Comparison of ENCODE assay signal across 8 mouse cellular contexts in the genomic region with DNA sequence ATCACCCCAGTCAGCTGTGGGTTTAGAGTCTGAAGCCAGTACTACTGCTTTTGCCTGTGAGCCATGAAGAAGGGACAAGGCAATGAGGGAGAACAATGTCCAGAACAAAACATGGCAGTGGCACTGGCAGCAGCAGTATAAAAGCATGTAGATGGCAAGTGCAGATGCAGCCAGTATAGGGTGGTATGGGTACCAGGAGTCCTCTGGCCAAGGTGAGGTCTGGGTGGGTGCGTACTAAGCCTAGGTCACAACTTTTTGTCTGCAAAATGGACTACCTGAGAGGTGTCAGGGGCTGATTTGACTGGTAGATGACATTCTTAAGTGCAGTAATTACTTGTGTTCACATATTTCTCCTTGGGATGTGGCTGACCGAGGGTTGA. TPM values are rescaled to one million over a fixed set of nuclear protein-coding genes. Genes with fewer than 3 reads are reported as not detected.
DNase-seq lines count a peak whose midpoint lies in the region; ATAC-seq and TF ChIP-seq lines count a peak whose summit lies in the region.

No protein-coding gene starts in this region.

- H3K27me3 ChIP-seq in kidney, embryonic 16.5 days (ENCODE audit: insufficient read depth, low read length): no peaks in the 10 kb centered on the region
- no peaks in the 10 kb centered on the region for H3K27me3 ChIP-seq in embryonic facial prominence, embryonic 11.5 days (ENCODE audit: control insufficient read depth, insufficient read depth, low read length)
- no peaks in the 10 kb centered on the region for H3K27me3 ChIP-seq in hindbrain, embryonic 16.5 days (replicated peaks; ENCODE audit: control insufficient read depth, insufficient read depth, low read length)
- H3K27me3 ChIP-seq in midbrain, postnatal 0 days (ENCODE audit: insufficient read depth, low read length): no peaks in the 10 kb centered on the region

- H3K9me3 ChIP-seq in kidney, embryonic 16.5 days (ENCODE audit: low read length): no peaks in the 10 kb centered on the region
- H3K9me3 ChIP-seq in embryonic facial prominence, embryonic 11.5 days (replicated peaks; ENCODE audit: control insufficient read depth, low read length): no peaks in the 10 kb centered on the region
- H3K9me3 ChIP-seq in hindbrain, embryonic 16.5 days (ENCODE audit: control insufficient read depth, low read length): no peaks in the 10 kb centered on the region
- H3K9me3 ChIP-seq in midbrain, postnatal 0 days (ENCODE audit: low read length): no peaks in the 10 kb centered on the region

- peak overlapping the region; percentile 78 for H3K4me3 ChIP-seq in kidney, embryonic 16.5 days (ENCODE audit: low read length)
- peak overlapping the region; percentile 87 for H3K4me3 ChIP-seq in embryonic facial prominence, embryonic 11.5 days (ENCODE audit: low read depth, low read length)
- peak overlapping the region; percentile 85 for H3K4me3 ChIP-seq in hindbrain, embryonic 16.5 days (ENCODE audit: low read length)
- H3K4me3 ChIP-seq in midbrain, postnatal 0 days (ENCODE audit: low read depth, low read length): peak overlapping the region; percentile 88

- peak overlapping the region; percentile 65 for H3K9ac ChIP-seq in kidney, embryonic 16.5 days (replicated peaks; ENCODE audit: low read length)
- H3K9ac ChIP-seq in embryonic facial prominence, embryonic 11.5 days (replicated peaks; ENCODE audit: low read length): peak overlapping the region; percentile 58; the same call in 1 of the 2 replicates
- peak overlapping the region; percentile 56; the same call in 1 of the 2 replicates for H3K9ac ChIP-seq in hindbrain, embryonic 16.5 days (ENCODE audit: low read depth, low read length)
- 0 out of 2 replicates have a peak overlapping the region, but pooled peaks have one; percentile 24 for H3K9ac ChIP-seq in midbrain, postnatal 0 days (replicated peaks; ENCODE audit: low read length, poor library complexity, severe bottlenecking)

- 72% methylated on average over 2 of the region's 2 CpGs for WGBS in kidney, embryonic 16.5 days
- 83% methylated on average over 2 of the region's 2 CpGs for WGBS in embryonic facial prominence, embryonic 11.5 days
- 88% methylated on average over 2 of the region's 2 CpGs for WGBS in hindbrain, embryonic 16.5 days
- 76% methylated on average over 2 of the region's 2 CpGs for WGBS in midbrain, postnatal 0 days

- intact Hi-C loops in gastrocnemius, postnatal 36 days (cut with DNase I): loop anchor here (5.0 kb wide), 1 partner anchor 115 kb away; the partner anchor contains the start of gene Luc7l

- H3K27ac ChIP-seq in kidney, embryonic 16.5 days (ENCODE audit: low read length): peak overlapping the region; percentile 64; the same call in 1 of the 2 replicates
- no peak overlapping the region for H3K27ac ChIP-seq in embryonic facial prominence, embryonic 11.5 days (replicated peaks; ENCODE audit: low read depth, low read length)
- peak overlapping the region; percentile 93 for H3K27ac ChIP-seq in hindbrain, embryonic 16.5 days (ENCODE audit: low read depth, low read length)
- peak overlapping the region; percentile 89; the same call in 1 of the 2 replicates for H3K27ac ChIP-seq in midbrain, postnatal 0 days (ENCODE audit: low read depth, low read length)

- peaks cover 3% of the 10 kb centered on the region for H3K36me3 ChIP-seq in kidney, embryonic 16.5 days (ENCODE audit: insufficient read depth, low read length)
- H3K36me3 ChIP-seq in embryonic facial prominence, embryonic 11.5 days (replicated peaks; ENCODE audit: control insufficient read depth, insufficient read depth, low read depth, low read length): peaks cover under 1% of the 10 kb centered on the region
- no peaks in the 10 kb centered on the region for H3K36me3 ChIP-seq in hindbrain, embryonic 16.5 days (ENCODE audit: control insufficient read depth, insufficient read depth, low read length)
- no peaks in the 10 kb centered on the region; the same call in 1 of the 2 replicates for H3K36me3 ChIP-seq in midbrain, postnatal 0 days (ENCODE audit: insufficient read depth, low read length)

- no peak for TF ChIP-seq CTCF in midbrain, postnatal 0 days (IDR thresholded peaks at IDR 0.05)

- no peak for ATAC-seq in kidney, embryonic 16.5 days (ENCODE audit: low FRiP score, low TSS enrichment)
- ATAC-seq in embryonic facial prominence, embryonic 11.5 days (replicated peaks; ENCODE audit: insufficient number of reproducible peaks, low FRiP score, low TSS enrichment, low read depth): no peak
- no peak for ATAC-seq in hindbrain, embryonic 16.5 days
- no peak for ATAC-seq in midbrain, postnatal 0 days (ENCODE audit: low FRiP score)

- H3K4me1 ChIP-seq in kidney, embryonic 16.5 days (ENCODE audit: insufficient read depth, low read length): peaks cover 22% of the 10 kb centered on the region
- peaks cover 3% of the 10 kb centered on the region; the same call in 1 of the 2 replicates for H3K4me1 ChIP-seq in embryonic facial prominence, embryonic 11.5 days (ENCODE audit: control insufficient read depth, insufficient read depth, low read length)
- peaks cover 20% of the 10 kb centered on the region for H3K4me1 ChIP-seq in hindbrain, embryonic 16.5 days (ENCODE audit: control insufficient read depth, insufficient read depth, low read depth, low read length)
- H3K4me1 ChIP-seq in midbrain, postnatal 0 days (ENCODE audit: insufficient read depth, low read length): peaks cover 11% of the 10 kb centered on the region

- H3K4me2 ChIP-seq in kidney, embryonic 16.5 days (replicated peaks; ENCODE audit: low read depth, low read length): peak overlapping the region; percentile 70
- H3K4me2 ChIP-seq in embryonic facial prominence, embryonic 11.5 days (ENCODE audit: low read depth, low read length): peak overlapping the region; percentile 57
- H3K4me2 ChIP-seq in hindbrain, embryonic 16.5 days (ENCODE audit: low read length): peak overlapping the region; percentile 73
- H3K4me2 ChIP-seq in midbrain, postnatal 0 days (ENCODE audit: low read depth, low read length, poor library complexity, severe bottlenecking): peak overlapping the region; percentile 80

- DNase-seq in kidney, adult 11 months: no peak
- DNase-seq in embryonic facial prominence, embryonic 11.5 days (ENCODE audit: low spot score): no peak
- no peak for DNase-seq in midbrain, postnatal 0 days (ENCODE audit: low spot score)
- DNase-seq in layer of hippocampus, postnatal 10 days (ENCODE audit: low spot score in 2 of 2): no peak
- DNase-seq in gastrocnemius, postnatal 36 days: no peak
- DNase-seq in embryo, embryonic 10.5 days (ENCODE audit: low spot score): no peak

RNA-seq across cellular contexts. Expression of gene Axin1, which starts 0.7 kb away (rescaled TPM):
- polyA plus RNA-seq in kidney, embryonic 16.5 days (2015; fragmentation: Nextera tagmentation; extraction: Ambion mirVana): 8.3 and 11.7 TPM in 2 replicates
- polyA plus RNA-seq in embryonic facial prominence, embryonic 11.5 days (2014; fragmentation: Nextera tagmentation; extraction: Ambion mirVana): 12.8 and 17.9 TPM in 2 replicates
- 6.2 and 7.1 TPM in 2 replicates for polyA plus RNA-seq in hindbrain, embryonic 16.5 days (2015; fragmentation: Nextera tagmentation; extraction: Ambion mirVana)
- total RNA-seq in midbrain, postnatal 0 days (2014; rRNA removed): 27.2 and 30.0 TPM in 2 replicates
- polyA plus RNA-seq in midbrain, postnatal 0 days (2015; fragmentation: Nextera tagmentation; extraction: Ambion mirVana): 18.5 and 21.0 TPM in 2 replicates
- total RNA-seq in layer of hippocampus, postnatal 10 days (2021): 10 to 100 TPM; 23.7 to 25.1 TPM
- 10 to 100 TPM; 13.0 to 14.7 TPM for total RNA-seq in gastrocnemius, postnatal 36 days (2021)

RNA-seq across cellular contexts. Expression of gene Mrpl28, which starts 14.4 kb away (rescaled TPM):
- 216 and 238 TPM in 2 replicates for polyA plus RNA-seq in kidney, embryonic 16.5 days (2015; fragmentation: Nextera tagmentation; extraction: Ambion mirVana)
- 250 and 261 TPM in 2 replicates for polyA plus RNA-seq in embryonic facial prominence, embryonic 11.5 days (2014; fragmentation: Nextera tagmentation; extraction: Ambion mirVana)
- 188 and 195 TPM in 2 replicates for polyA plus RNA-seq in hindbrain, embryonic 16.5 days (2015; fragmentation: Nextera tagmentation; extraction: Ambion mirVana)
- 95.0 and 117 TPM in 2 replicates for total RNA-seq in midbrain, postnatal 0 days (2014; rRNA removed)
- 165 and 179 TPM in 2 replicates for polyA plus RNA-seq in midbrain, postnatal 0 days (2015; fragmentation: Nextera tagmentation; extraction: Ambion mirVana)
- total RNA-seq in layer of hippocampus, postnatal 10 days (2021): 10 to 100 TPM; 72.2 to 81.8 TPM
- total RNA-seq in gastrocnemius, postnatal 36 days (2021): 10 to 100 TPM; 55.9 to 60.6 TPM

RNA-seq across cellular contexts. Expression of gene Tmem8, which starts 24.6 kb away (rescaled TPM):
- 6.5 and 7.1 TPM in 2 replicates for polyA plus RNA-seq in kidney, embryonic 16.5 days (2015; fragmentation: Nextera tagmentation; extraction: Ambion mirVana)
- polyA plus RNA-seq in embryonic facial prominence, embryonic 11.5 days (2014; fragmentation: Nextera tagmentation; extraction: Ambion mirVana): 0.48 and 0.92 TPM in 2 replicates
- polyA plus RNA-seq in hindbrain, embryonic 16.5 days (2015; fragmentation: Nextera tagmentation; extraction: Ambion mirVana): 4.0 and 4.2 TPM in 2 replicates
- 9.0 and 9.5 TPM in 2 replicates for total RNA-seq in midbrain, postnatal 0 days (2014; rRNA removed)
- polyA plus RNA-seq in midbrain, postnatal 0 days (2015; fragmentation: Nextera tagmentation; extraction: Ambion mirVana): 3.5 TPM in 2 replicates
- 1 to 10 TPM; 7.6 to 7.8 TPM for total RNA-seq in layer of hippocampus, postnatal 10 days (2021)
- total RNA-seq in gastrocnemius, postnatal 36 days (2021): 1 to 10 TPM in 1 of 2 experiments, under 1 TPM in 1; 0.69 to 1.4 TPM

RNA-seq across cellular contexts. Expression of gene Nme4, which starts 42.3 kb away (rescaled TPM):
- polyA plus RNA-seq in kidney, embryonic 16.5 days (2015; fragmentation: Nextera tagmentation; extraction: Ambion mirVana): 103 and 112 TPM in 2 replicates
- polyA plus RNA-seq in embryonic facial prominence, embryonic 11.5 days (2014; fragmentation: Nextera tagmentation; extraction: Ambion mirVana): 91.2 and 104 TPM in 2 replicates
- polyA plus RNA-seq in hindbrain, embryonic 16.5 days (2015; fragmentation: Nextera tagmentation; extraction: Ambion mirVana): 22.9 and 23.2 TPM in 2 replicates
- 6.4 and 7.7 TPM in 2 replicates for total RNA-seq in midbrain, postnatal 0 days (2014; rRNA removed)
- 9.2 and 10.2 TPM in 2 replicates for polyA plus RNA-seq in midbrain, postnatal 0 days (2015; fragmentation: Nextera tagmentation; extraction: Ambion mirVana)
- total RNA-seq in layer of hippocampus, postnatal 10 days (2021): 1 to 10 TPM; 4.6 to 5.7 TPM
- total RNA-seq in gastrocnemius, postnatal 36 days (2021): 1 to 10 TPM; 1.0 to 1.7 TPM

RNA-seq across cellular contexts. Expression of gene Decr2, which starts 47.6 kb away (rescaled TPM):
- polyA plus RNA-seq in kidney, embryonic 16.5 days (2015; fragmentation: Nextera tagmentation; extraction: Ambion mirVana): 46.9 and 52.3 TPM in 2 replicates
- 18.8 and 19.0 TPM in 2 replicates for polyA plus RNA-seq in embryonic facial prominence, embryonic 11.5 days (2014; fragmentation: Nextera tagmentation; extraction: Ambion mirVana)
- polyA plus RNA-seq in hindbrain, embryonic 16.5 days (2015; fragmentation: Nextera tagmentation; extraction: Ambion mirVana): 45.6 and 45.7 TPM in 2 replicates
- total RNA-seq in midbrain, postnatal 0 days (2014; rRNA removed): 38.0 and 41.1 TPM in 2 replicates
- polyA plus RNA-seq in midbrain, postnatal 0 days (2015; fragmentation: Nextera tagmentation; extraction: Ambion mirVana): 42.3 and 44.4 TPM in 2 replicates
- total RNA-seq in layer of hippocampus, postnatal 10 days (2021): 10 to 100 TPM; 24.8 to 25.7 TPM
- total RNA-seq in gastrocnemius, postnatal 36 days (2021): 1 to 10 TPM; 2.3 to 2.8 TPM
